11 mouse cellular contexts compared by ENCODE assay signal in genomic region chr11:5354753-5355152, GRCm38 (mm10).
DNase-seq lines count a peak whose midpoint lies in the region; ATAC-seq lines count a peak whose summit lies in the region.
"Had no signal": no experiment of that assay in that cellular context is flagged by ENCODE, and none has a peak within 500 bp of the region (broad histone marks: within the 10 kb centered on the region; RNA-seq: fewer than 3 reads in every experiment).

No protein-coding gene starts in this region.

- no peaks in the 10 kb centered on the region for H3K9me3 ChIP-seq in lung, embryonic 16.5 days (ENCODE audit: control insufficient read depth, low read length)
- H3K9me3 ChIP-seq in kidney, embryonic 14.5 days (ENCODE audit: control insufficient read depth, low read length) = no peaks in the 10 kb centered on the region
- H3K9me3 ChIP-seq: embryonic facial prominence, embryonic 15.5 days; liver, embryonic 15.5 days had no signal

- H3K4me2 ChIP-seq in lung, embryonic 16.5 days (ENCODE audit: low read depth, low read length) = no peak overlapping the region
- H3K4me2 ChIP-seq in kidney, embryonic 14.5 days (replicated peaks; ENCODE audit: low read depth, low read length) = no peak overlapping the region
- H3K4me2 ChIP-seq: embryonic facial prominence, embryonic 15.5 days; hindbrain, embryonic 14.5 days; liver, embryonic 15.5 days had no signal

- DNase-seq in 3134 (ENCODE audit: extremely low read depth, insufficient read length, low spot score) = peak; percentile 51
- DNase-seq in Muller cell, postnatal 12 days (ENCODE audit: inconsistent ontology term) = peak; percentile 66
- DNase-seq in heart, postnatal 10 days = peak; percentile 60 to 68
- DNase-seq in ovary, postnatal 36 days (ENCODE audit: low spot score) = no peak
- DNase-seq in thymus, postnatal 25 days = no peak
- no peak for DNase-seq in embryo, embryonic 10 days (ENCODE audit: low spot score)

- no peaks in the 10 kb centered on the region for H3K4me1 ChIP-seq in lung, embryonic 16.5 days (replicated peaks; ENCODE audit: control insufficient read depth, insufficient read depth, low read length)
- H3K4me1 ChIP-seq in kidney, embryonic 14.5 days (ENCODE audit: control insufficient read depth, insufficient read depth, low read length) = no peaks in the 10 kb centered on the region
- H3K4me1 ChIP-seq: liver, embryonic 15.5 days had no signal

- WGBS in lung, embryonic 16.5 days = 59% methylated on average over 1 of the region's 1 CpGs
- WGBS in kidney, embryonic 14.5 days = 86% methylated on average over 1 of the region's 1 CpGs

- ATAC-seq in lung, embryonic 16.5 days (ENCODE audit: low read depth) = peak; percentile 84
- ATAC-seq in kidney, embryonic 14.5 days (ENCODE audit: low FRiP score, low TSS enrichment) = no peak

- no peaks in the 10 kb centered on the region for H3K36me3 ChIP-seq in lung, embryonic 16.5 days (ENCODE audit: control insufficient read depth, insufficient read depth, low read length)
- no peaks in the 10 kb centered on the region for H3K36me3 ChIP-seq in kidney, embryonic 14.5 days (ENCODE audit: control insufficient read depth, insufficient read depth, low read length)
- H3K36me3 ChIP-seq: embryonic facial prominence, embryonic 15.5 days; liver, embryonic 15.5 days had no signal

- no peak overlapping the region for H3K4me3 ChIP-seq in lung, embryonic 16.5 days (ENCODE audit: low read length)
- no peak overlapping the region for H3K4me3 ChIP-seq in kidney, embryonic 14.5 days (ENCODE audit: low read length)
- H3K4me3 ChIP-seq: embryonic facial prominence, embryonic 15.5 days; liver, embryonic 15.5 days had no signal

- H3K9ac ChIP-seq in lung, embryonic 16.5 days (ENCODE audit: low read length) = no peak overlapping the region
- no peak overlapping the region for H3K9ac ChIP-seq in kidney, embryonic 14.5 days (ENCODE audit: low read depth, low read length)
- H3K9ac ChIP-seq: embryonic facial prominence, embryonic 15.5 days; hindbrain, embryonic 14.5 days; liver, embryonic 15.5 days had no signal

- no peak overlapping the region for H3K27ac ChIP-seq in lung, embryonic 16.5 days (ENCODE audit: low read length)
- H3K27ac ChIP-seq in kidney, embryonic 14.5 days (ENCODE audit: low read depth, low read length) = no peak overlapping the region; the same call in 1 of the 2 replicates
- H3K27ac ChIP-seq: embryonic facial prominence, embryonic 15.5 days; hindbrain, embryonic 14.5 days; liver, embryonic 15.5 days had no signal

- no peaks in the 10 kb centered on the region for H3K27me3 ChIP-seq in lung, embryonic 16.5 days (ENCODE audit: control insufficient read depth, insufficient read depth, low read depth, low read length)
- H3K27me3 ChIP-seq in kidney, embryonic 14.5 days (ENCODE audit: control insufficient read depth, insufficient read depth, low read length) = no peaks in the 10 kb centered on the region
- H3K27me3 ChIP-seq: embryonic facial prominence, embryonic 15.5 days; liver, embryonic 15.5 days had no signal

- intact Hi-C loops in heart, postnatal 10 days (cut with DNase I) = no loop called here

Comparison
In these comparisons a context has a peak if more than half of its experiments do, and no peak if none do; other contexts are left out.
1. DNase-seq: peak in 3134 (single experiment), Muller cell, postnatal 12 days (single experiment) and heart, postnatal 10 days (2 of 2); none in ovary, postnatal 36 days (single experiment), thymus, postnatal 25 days (single experiment) and embryo, embryonic 10 days (single experiment).